Mouse (Mus musculus): ENCODE results near the gene Tmem39b.

Tmem39b gene

GRCm38 (mm10) chr4:129683901-129684493, 12.6 kb downstream of the Tmem39b start:
- no peak for DNase-seq (ENCODE audit: low spot score)

- no peak for DNase-seq (ENCODE audit: low spot score)
These were observed 14.8 kb downstream of the Tmem39b start for GRCm38 (mm10) chr4:129681837-129682236.

GRCm38 (mm10) chr4:129672878-129673449, 23.7 kb downstream of the Tmem39b start:
- no peak for DNase-seq (ENCODE audit: low spot score)

- peak; percentile 82 for DNase-seq (ENCODE audit: low spot score)
These were observed 24.4 kb downstream of the Tmem39b start, which contains the start of gene Kpna6 for GRCm38 (mm10) chr4:129672083-129672877. Kpna6 (minus strand) TSS chr4:129672767.

GRCm38 (mm10) chr4:129671491-129672082, 25.1 kb downstream of the Tmem39b start:
- DNase-seq (ENCODE audit: low spot score), result peak; percentile 72

GRCm38 (mm10) chr4:129662255-129662813, 34.3 kb downstream of the Tmem39b start:
- no peak for DNase-seq (ENCODE audit: low spot score)

GRCm38 (mm10) chr4:129661584-129661983, 35.1 kb downstream of the Tmem39b start:
- DNase-seq (ENCODE audit: low spot score), result no peak

GRCm38 (mm10) chr4:129654770-129655169, 41.9 kb downstream of the Tmem39b start:
- no peak for DNase-seq (ENCODE audit: low spot score)

GRCm38 (mm10) chr4:129650359-129650758, 46.3 kb downstream of the Tmem39b start:
- no peak for DNase-seq (ENCODE audit: low spot score)

- no peak for DNase-seq (ENCODE audit: low spot score)
These were observed 48.0 kb downstream of the Tmem39b start for GRCm38 (mm10) chr4:129648656-129649055.

GRCm38 (mm10) chr4:129645204-129645603, 51.4 kb downstream of the Tmem39b start:
- no peak for DNase-seq (ENCODE audit: low spot score)

- DNase-seq (ENCODE audit: low spot score), result no peak
These were observed 54.9 kb downstream of the Tmem39b start for GRCm38 (mm10) chr4:129641756-129642155.

GRCm38 (mm10) chr4:129640638-129641467, 55.8 kb downstream of the Tmem39b start, which contains the start of gene Txlna:
Txlna (minus strand) TSS chr4:129641065.
- peak; percentile 96 for DNase-seq (ENCODE audit: low spot score)

- DNase-seq (ENCODE audit: low spot score), result no peak
These were observed 56.5 kb downstream of the Tmem39b start for GRCm38 (mm10) chr4:129640101-129640637.

- DNase-seq (ENCODE audit: low spot score), result no peak
These were observed 57.4 kb downstream of the Tmem39b start for GRCm38 (mm10) chr4:129639221-129639620.

- DNase-seq (ENCODE audit: low spot score), result no peak
These were observed 62.8 kb downstream of the Tmem39b start for GRCm38 (mm10) chr4:129633852-129634251.

- no peak for DNase-seq (ENCODE audit: low spot score)
These were observed 64.8 kb downstream of the Tmem39b start for GRCm38 (mm10) chr4:129631867-129632266.

GRCm38 (mm10) chr4:129630944-129631343, 65.7 kb downstream of the Tmem39b start:
- DNase-seq (ENCODE audit: low spot score), result no peak
